Mouse (Mus musculus): ENCODE data around the gene Iffo2. TPM values are rescaled to one million over a fixed set of nuclear protein-coding genes. Genes with fewer than 3 reads are reported as not detected.
A peak's percentile ranks its signal among the peaks of the same experiment; 100 is the strongest.

Iffo2 gene
- polyA plus RNA-seq, 1 experiment from 2014 or later: 4.6 TPM

- peaks cover 27% of the 10 kb centered on the region for H3K36me3 ChIP-seq
- 51% methylated on average over 3 of the region's 3 CpGs for WGBS
- peak overlapping the region; percentile 70 for H3K4me2 ChIP-seq (replicated peaks)
- peak overlapping the region; percentile 64; the same call in 1 of the 2 replicates for H3K27ac ChIP-seq
- H3K9me3 ChIP-seq: peaks cover 7% of the 10 kb centered on the region; the same call in 1 of the 2 replicates
- H3K27me3 ChIP-seq: no peaks in the 10 kb centered on the region
- H3K4me1 ChIP-seq (replicated peaks): peaks cover 23% of the 10 kb centered on the region
- peak overlapping the region; percentile 68; the same call in 1 of the 2 replicates for H3K9ac ChIP-seq (replicated peaks)
- H3K4me3 ChIP-seq (replicated peaks): peak overlapping the region; percentile 48
- no peak for ATAC-seq
These were observed 86.6 kb downstream of the Iffo2 start for GRCm38 (mm10) chr4:139617001-139617364.

GRCm38 (mm10) chr4:139619765-139620164, 89.4 kb downstream of the Iffo2 start:
- WGBS: 73% methylated on average over 6 of the region's 6 CpGs
- H3K36me3 ChIP-seq: peaks cover 6% of the 10 kb centered on the region
- no peaks in the 10 kb centered on the region for H3K27me3 ChIP-seq

GRCm38 (mm10) chr4:139622373-139623282, 92.3 kb downstream of the Iffo2 start, which contains the start of gene Aldh4a1:
Gene Aldh4a1 (plus strand): TSS chr4:139622866.
- no peaks in the 10 kb centered on the region; the same call in 1 of the 2 replicates for H3K36me3 ChIP-seq
- peak within 1 kb of the TSS; percentile 68 for H3K9ac ChIP-seq (replicated peaks)
- peak within 1 kb of the TSS; percentile 90 for H3K27ac ChIP-seq
- H3K4me1 ChIP-seq (replicated peaks): peaks cover 23% of the 10 kb centered on the region
- peak within 1 kb of the TSS; percentile 77 for H3K4me2 ChIP-seq (replicated peaks)
- H3K9me3 ChIP-seq: no peaks in the 10 kb centered on the region
- H3K4me3 ChIP-seq (replicated peaks): peak within 1 kb of the TSS; percentile 57
- peak; percentile 100 for ATAC-seq
- WGBS: 1% methylated on average over 33 of the region's 38 CpGs
- H3K27me3 ChIP-seq: no peaks in the 10 kb centered on the region

More at GRCm38 (mm10) chr4:139619765-139620164, 89.4 kb downstream of the Iffo2 start:
- no peak for ATAC-seq
- H3K4me1 ChIP-seq (replicated peaks): peaks cover 39% of the 10 kb centered on the region
- no peak overlapping the region for H3K27ac ChIP-seq
- H3K4me2 ChIP-seq (replicated peaks): no peak overlapping the region
- no peak overlapping the region for H3K4me3 ChIP-seq (replicated peaks)
- no peak overlapping the region for H3K9ac ChIP-seq (replicated peaks)
- no peaks in the 10 kb centered on the region for H3K9me3 ChIP-seq

- Histone ChIP-seq H3K4me1 (replicated peaks) (peaks cover 23% of the 10 kb centered on the region), H3K36me3 (no peaks in the 10 kb centered on the region; the same call in none of the 2 replicates), H3K4me2 (replicated peaks) (peak overlapping the region; percentile 77), H3K27ac (peak overlapping the region; percentile 90; the same call in 1 of the 2 replicates), H3K9ac (replicated peaks) (peak overlapping the region; percentile 68), H3K9me3 (no peaks in the 10 kb centered on the region), H3K27me3 (no peaks in the 10 kb centered on the region), H3K4me3 (replicated peaks) (peak overlapping the region; percentile 57)
- 29% methylated on average over 21 of the region's 21 CpGs for WGBS
- ATAC-seq: no peak
These were observed 93.2 kb downstream of the Iffo2 start for GRCm38 (mm10) chr4:139623434-139624115.

GRCm38 (mm10) chr4:139624116-139624489, 93.8 kb downstream of the Iffo2 start:
- H3K9me3 ChIP-seq: no peaks in the 10 kb centered on the region
- H3K4me1 ChIP-seq (replicated peaks): peaks cover 23% of the 10 kb centered on the region
- 71% methylated on average over 5 of the region's 5 CpGs for WGBS
- H3K27me3 ChIP-seq: no peaks in the 10 kb centered on the region
- no peak for ATAC-seq
- no peak overlapping the region for H3K27ac ChIP-seq
- H3K4me3 ChIP-seq (replicated peaks): peak overlapping the region; percentile 57
- H3K9ac ChIP-seq (replicated peaks): peak overlapping the region; percentile 68
- peaks cover 2% of the 10 kb centered on the region for H3K36me3 ChIP-seq
- H3K4me2 ChIP-seq (replicated peaks): peak overlapping the region; percentile 77

- no peak for ATAC-seq
- H3K4me2 ChIP-seq (replicated peaks): peak overlapping the region; percentile 77; the same call in 1 of the 2 replicates
- WGBS: 87% methylated on average over 10 of the region's 10 CpGs
- H3K9ac ChIP-seq (replicated peaks): no peak overlapping the region
- no peak overlapping the region; the same call in 1 of the 2 replicates for H3K4me3 ChIP-seq (replicated peaks)
- peaks cover 2% of the 10 kb centered on the region for H3K36me3 ChIP-seq
- H3K27ac ChIP-seq: no peak overlapping the region
- no peaks in the 10 kb centered on the region for H3K9me3 ChIP-seq
- H3K4me1 ChIP-seq (replicated peaks): peaks cover 23% of the 10 kb centered on the region
- H3K27me3 ChIP-seq: no peaks in the 10 kb centered on the region
These were observed 94.4 kb downstream of the Iffo2 start for GRCm38 (mm10) chr4:139624706-139625105.

GRCm38 (mm10) chr4:139627361-139627760, 97.0 kb downstream of the Iffo2 start:
- no peak overlapping the region for H3K27ac ChIP-seq
- H3K4me3 ChIP-seq (replicated peaks): no peak overlapping the region
- no peaks in the 10 kb centered on the region for H3K27me3 ChIP-seq
- no peak for ATAC-seq
- no peak overlapping the region for H3K9ac ChIP-seq (replicated peaks)
- peaks cover 20% of the 10 kb centered on the region for H3K4me1 ChIP-seq (replicated peaks)
- WGBS: 97% methylated on average over 11 of the region's 11 CpGs
- no peak overlapping the region for H3K4me2 ChIP-seq (replicated peaks)
- H3K9me3 ChIP-seq: no peaks in the 10 kb centered on the region
- peaks cover 2% of the 10 kb centered on the region for H3K36me3 ChIP-seq

GRCm38 (mm10) chr4:139630171-139630570, 99.8 kb downstream of the Iffo2 start:
- no peak overlapping the region for H3K27ac ChIP-seq
- whole genome bisulfite sequencing: 72% methylated on average over 10 of the region's 10 CpGs
- no peak for ATAC-seq
- peaks cover 2% of the 10 kb centered on the region for H3K36me3 ChIP-seq
- no peak overlapping the region for H3K4me3 ChIP-seq (replicated peaks)
- no peak overlapping the region for H3K4me2 ChIP-seq (replicated peaks)
- no peak overlapping the region for H3K9ac ChIP-seq (replicated peaks)
- H3K27me3 ChIP-seq: no peaks in the 10 kb centered on the region
- no peaks in the 10 kb centered on the region for H3K9me3 ChIP-seq
- H3K4me1 ChIP-seq (replicated peaks): peaks cover 3% of the 10 kb centered on the region; the same call in 1 of the 2 replicates

- WGBS: 70% methylated on average over 5 of the region's 5 CpGs
- Histone ChIP-seq H3K4me3 (replicated peaks) (no peak overlapping the region), H3K36me3 (peaks cover 2% of the 10 kb centered on the region), H3K4me2 (replicated peaks) (no peak overlapping the region), H3K27ac (no peak overlapping the region), H3K9me3 (no peaks in the 10 kb centered on the region), H3K27me3 (no peaks in the 10 kb centered on the region), H3K4me1 (replicated peaks) (peaks cover 3% of the 10 kb centered on the region), H3K9ac (replicated peaks) (no peak overlapping the region)
- ATAC-seq: no peak
These were observed 100.8 kb downstream of the Iffo2 start for GRCm38 (mm10) chr4:139631141-139631540.

GRCm38 (mm10) chr4:139631569-139632253, 101.4 kb downstream of the Iffo2 start:
- Histone ChIP-seq H3K9me3 (no peaks in the 10 kb centered on the region), H3K27ac (no peak overlapping the region), H3K4me3 (replicated peaks) (no peak overlapping the region), H3K27me3 (no peaks in the 10 kb centered on the region), H3K4me1 (replicated peaks) (peaks cover 3% of the 10 kb centered on the region), H3K36me3 (peaks cover 2% of the 10 kb centered on the region), H3K4me2 (replicated peaks) (no peak overlapping the region), H3K9ac (replicated peaks) (no peak overlapping the region)
- 88% methylated on average over 7 of the region's 7 CpGs for WGBS
- ATAC-seq: no peak

GRCm38 (mm10) chr4:139632254-139632580, 101.9 kb downstream of the Iffo2 start:
- WGBS: 86% methylated on average over 10 of the region's 10 CpGs
- no peak overlapping the region for H3K9ac ChIP-seq (replicated peaks)
- peaks cover 3% of the 10 kb centered on the region for H3K4me1 ChIP-seq (replicated peaks)
- H3K4me3 ChIP-seq (replicated peaks): no peak overlapping the region
- peaks cover 5% of the 10 kb centered on the region for H3K36me3 ChIP-seq
- no peak for ATAC-seq
- no peak overlapping the region for H3K4me2 ChIP-seq (replicated peaks)
- H3K27ac ChIP-seq: no peak overlapping the region
- no peaks in the 10 kb centered on the region for H3K9me3 ChIP-seq
- H3K27me3 ChIP-seq: no peaks in the 10 kb centered on the region
